Comparison of ENCODE assay signal across 8 mouse cellular contexts in genomic region chr5:114573920-114574628, GRCm38 (mm10). TPM values are rescaled to one million over a fixed set of nuclear protein-coding genes. Genes with fewer than 3 reads are reported as not detected.
DNase-seq lines count a peak whose midpoint lies in the region; ATAC-seq and TF ChIP-seq lines count a peak whose summit lies in the region.

No protein-coding gene starts in this region.

- peaks cover 98% of the 10 kb centered on the region for H3K4me1 ChIP-seq in forebrain, embryonic 12.5 days
- peaks cover 62% of the 10 kb centered on the region for H3K4me1 ChIP-seq in forebrain, postnatal 0 days (ENCODE audit: insufficient read depth)
- peaks cover 71% of the 10 kb centered on the region for H3K4me1 ChIP-seq in neural tube, embryonic 11.5 days (ENCODE audit: control insufficient read depth, insufficient read depth, low read length)
- H3K4me1 ChIP-seq in midbrain, postnatal 0 days (ENCODE audit: insufficient read depth, low read length), result peaks cover 42% of the 10 kb centered on the region

- no peak overlapping the region for H3K9ac ChIP-seq in forebrain, embryonic 12.5 days
- H3K9ac ChIP-seq in forebrain, postnatal 0 days, result no peak overlapping the region
- no peak overlapping the region for H3K9ac ChIP-seq in neural tube, embryonic 11.5 days (ENCODE audit: low read length)
- 0 out of 2 replicates have a peak overlapping the region, but pooled peaks have one; percentile 19 for H3K9ac ChIP-seq in midbrain, postnatal 0 days (replicated peaks; ENCODE audit: low read length, poor library complexity, severe bottlenecking)

- no peaks in the 10 kb centered on the region for H3K9me3 ChIP-seq in forebrain, embryonic 12.5 days
- H3K9me3 ChIP-seq in forebrain, postnatal 0 days (ENCODE audit: low read length), result no peaks in the 10 kb centered on the region
- no peaks in the 10 kb centered on the region for H3K9me3 ChIP-seq in neural tube, embryonic 11.5 days (ENCODE audit: control insufficient read depth, low read length)
- no peaks in the 10 kb centered on the region for H3K9me3 ChIP-seq in midbrain, postnatal 0 days (ENCODE audit: low read length)

- TF ChIP-seq CTCF in forebrain, postnatal 0 days (IDR thresholded peaks at IDR 0.05; ENCODE audit: low read depth), result no peak
- TF ChIP-seq CTCF in midbrain, postnatal 0 days (IDR thresholded peaks at IDR 0.05), result no peak

- 0 out of 2 replicates have a peak overlapping the region, but pooled peaks have one; percentile 70 for H3K27ac ChIP-seq in forebrain, embryonic 12.5 days
- H3K27ac ChIP-seq in forebrain, postnatal 0 days (ENCODE audit: low read depth, low read length), result no peak overlapping the region
- H3K27ac ChIP-seq in neural tube, embryonic 11.5 days (ENCODE audit: low read depth, low read length), result 0 out of 2 replicates have a peak overlapping the region, but pooled peaks have one; percentile 20
- H3K27ac ChIP-seq in midbrain, postnatal 0 days (ENCODE audit: low read depth, low read length), result no peak overlapping the region

- no peak overlapping the region for H3K4me3 ChIP-seq in forebrain, embryonic 12.5 days (replicated peaks)
- H3K4me3 ChIP-seq in forebrain, postnatal 0 days (ENCODE audit: low read depth, low read length), result no peak overlapping the region
- no peak overlapping the region for H3K4me3 ChIP-seq in neural tube, embryonic 11.5 days (ENCODE audit: low read depth, low read length)
- no peak overlapping the region for H3K4me3 ChIP-seq in midbrain, postnatal 0 days (ENCODE audit: low read depth, low read length)

- DNase-seq in forebrain, postnatal 0 days, result no peak
- DNase-seq in neural tube, embryonic 11.5 days (ENCODE audit: low spot score), result no peak
- no peak for DNase-seq in neural tube, embryonic 10.5 days (ENCODE audit: extremely low spot score, low spot score)
- peak; percentile 51 to 54 for DNase-seq in kidney, postnatal 36 days
- no peak for DNase-seq in midbrain, postnatal 0 days (ENCODE audit: low spot score)
- DNase-seq in left cerebral cortex, adult 8-10 months (ENCODE audit: low spot score in 2 of 2), result no peak
- no peak for DNase-seq in left cerebral cortex, adult 9 months (ENCODE audit: low spot score in 2 of 2)

- H3K36me3 ChIP-seq in forebrain, embryonic 12.5 days (replicated peaks), result no peaks in the 10 kb centered on the region
- H3K36me3 ChIP-seq in forebrain, postnatal 0 days (ENCODE audit: insufficient read depth), result no peaks in the 10 kb centered on the region
- H3K36me3 ChIP-seq in neural tube, embryonic 11.5 days (ENCODE audit: control insufficient read depth, insufficient read depth, low read length), result no peaks in the 10 kb centered on the region
- 0 out of 2 replicates have a peak, but pooled peaks cover 3% of the 10 kb centered on the region for H3K36me3 ChIP-seq in midbrain, postnatal 0 days (ENCODE audit: insufficient read depth, low read length)

- WGBS in forebrain, embryonic 12.5 days, result 68% methylated on average over 12 of the region's 12 CpGs
- WGBS in forebrain, postnatal 0 days, result 59% methylated on average over 12 of the region's 12 CpGs
- 61% methylated on average over 12 of the region's 12 CpGs for WGBS in neural tube, embryonic 11.5 days
- WGBS in midbrain, postnatal 0 days, result 69% methylated on average over 12 of the region's 12 CpGs

- ATAC-seq in forebrain, embryonic 12.5 days (ENCODE audit: low FRiP score), result no peak
- ATAC-seq in forebrain, postnatal 0 days, result no peak
- no peak for ATAC-seq in neural tube, embryonic 11.5 days (ENCODE audit: insufficient read depth, low FRiP score, low TSS enrichment)
- no peak for ATAC-seq in midbrain, postnatal 0 days (ENCODE audit: low FRiP score)

- peaks cover 53% of the 10 kb centered on the region for H3K27me3 ChIP-seq in forebrain, embryonic 12.5 days
- no peaks in the 10 kb centered on the region; the same call in none of the 2 replicates for H3K27me3 ChIP-seq in forebrain, postnatal 0 days (ENCODE audit: insufficient read depth, low read length)
- 0 out of 2 replicates have a peak, but pooled peaks cover 2% of the 10 kb centered on the region for H3K27me3 ChIP-seq in neural tube, embryonic 11.5 days (ENCODE audit: control insufficient read depth, insufficient read depth, low read length)
- no peaks in the 10 kb centered on the region for H3K27me3 ChIP-seq in midbrain, postnatal 0 days (ENCODE audit: insufficient read depth, low read length)

- peak overlapping the region; percentile 40 for H3K4me2 ChIP-seq in forebrain, embryonic 12.5 days
- no peak overlapping the region for H3K4me2 ChIP-seq in forebrain, postnatal 0 days (ENCODE audit: low read depth)
- peak overlapping the region; percentile 16; the same call in 1 of the 2 replicates for H3K4me2 ChIP-seq in neural tube, embryonic 11.5 days (ENCODE audit: low read depth)
- H3K4me2 ChIP-seq in midbrain, postnatal 0 days (ENCODE audit: low read depth, low read length, poor library complexity, severe bottlenecking), result no peak overlapping the region

RNA-seq across cellular contexts. Expression of gene Fam222a, which starts 6.3 kb away (rescaled TPM):
- 6.9 and 10.2 TPM in 2 replicates for polyA plus RNA-seq in forebrain, embryonic 12.5 days (2016; fragmentation: Nextera tagmentation; extraction: Ambion mirVana)
- 6.2 and 8.2 TPM in 2 replicates for total RNA-seq in forebrain, postnatal 0 days (2014; rRNA removed)
- 2.9 and 3.4 TPM in 2 replicates for polyA plus RNA-seq in forebrain, postnatal 0 days (2015; fragmentation: Nextera tagmentation; extraction: Ambion mirVana)
- polyA plus RNA-seq in neural tube, embryonic 11.5 days (2014; fragmentation: Nextera tagmentation; extraction: Ambion mirVana), result 5.0 and 7.5 TPM in 2 replicates
- total RNA-seq in midbrain, postnatal 0 days (2014; rRNA removed), result 5.6 and 10.4 TPM in 2 replicates
- polyA plus RNA-seq in midbrain, postnatal 0 days (2015; fragmentation: Nextera tagmentation; extraction: Ambion mirVana), result 3.5 and 4.2 TPM in 2 replicates
- 10 to 100 TPM in 3 of 4 experiments, 1 to 10 TPM in 1; 8.6 to 12.8 (median 11.6) TPM for total RNA-seq in left cerebral cortex, adult 8-10 months (2022)

Comparison
In these comparisons a context has a peak if more than half of its experiments do, and no peak if none do; other contexts are left out.
1. H3K27ac ChIP-seq: peak in forebrain, embryonic 12.5 days (single experiment) and neural tube, embryonic 11.5 days (single experiment); none in forebrain, postnatal 0 days (single experiment) and midbrain, postnatal 0 days (single experiment).
2. H3K4me2 ChIP-seq: peak in forebrain, embryonic 12.5 days (single experiment) and neural tube, embryonic 11.5 days (single experiment); none in forebrain, postnatal 0 days (single experiment) and midbrain, postnatal 0 days (single experiment).
3. DNase-seq: peak in kidney, postnatal 36 days (2 of 2); none in forebrain, postnatal 0 days (single experiment), neural tube, embryonic 11.5 days (single experiment), neural tube, embryonic 10.5 days (single experiment), midbrain, postnatal 0 days (single experiment), left cerebral cortex, adult 8-10 months (0 of 2) and left cerebral cortex, adult 9 months (0 of 2).